Mouse (Mus musculus) thymus, adult 2 months (tissue): ENCODE data around the gene Dnase2b.

Experiments
- CTCF ChIP-seq: fragments of 200-500 bp; IDR thresholded peaks from 2 replicates; pipeline ENCODE4 v1.5.1; 2012; ENCODE audit warnings: mild to moderate bottlenecking, control low read depth, low read length, moderate library complexity, borderline replicate concordance; ENCODE audit not compliant: control insufficient read depth, poor library complexity, insufficient read depth; ENCODE audit errors: extremely low read depth
- POLR2A ChIP-seq: fragments of 200-500 bp; IDR thresholded peaks from 2 replicates; pipeline ENCODE4 v1.6.1; 2012; ENCODE audit warnings: mild to moderate bottlenecking, low read length, control low read depth, moderate library complexity; ENCODE audit not compliant: control insufficient read depth, poor library complexity, insufficient read depth; ENCODE audit errors: extremely low read depth

DNA sequence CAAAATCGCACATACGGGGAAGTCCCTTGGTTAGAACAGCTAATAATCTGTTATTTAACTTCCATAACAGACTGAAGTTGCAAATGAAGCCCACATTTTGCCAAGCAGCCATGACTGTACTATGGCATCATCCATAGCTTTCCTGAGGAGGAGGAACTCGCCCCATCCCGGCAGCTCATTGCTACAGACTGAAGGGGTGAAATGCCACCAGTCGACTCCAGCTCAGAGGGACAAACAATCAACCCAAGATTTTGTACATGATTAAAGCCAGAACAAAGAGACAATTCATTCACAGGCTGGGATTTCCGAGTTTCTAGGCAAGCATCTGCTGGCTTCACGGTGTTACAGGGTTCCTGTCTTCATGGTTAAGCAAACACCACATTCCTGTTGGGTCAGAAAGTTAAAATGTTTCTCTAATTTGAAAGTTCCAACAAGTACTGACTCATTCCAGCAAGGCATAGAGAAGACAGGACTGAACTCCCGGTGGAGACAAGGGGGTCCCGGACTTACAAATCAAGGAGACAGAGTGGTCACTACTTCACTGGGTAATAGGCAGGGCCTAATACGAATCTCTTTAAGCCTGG is 34.0 kb upstream of the Dnase2b start:
- TF ChIP-seq POLR2A = no peak
- TF ChIP-seq CTCF = no peak
